Mouse (Mus musculus): ENCODE measurements around the gene Snrpn. TPM values are rescaled to one million over a fixed set of nuclear protein-coding genes. Genes with fewer than 3 reads are reported as not detected.

Snrpn gene
- total RNA-seq, 2 experiments from 2014 or later: 33.1 to 43.9 TPM

Other genes with a start within 250 kb of the Snrpn start
- 100 to 1,000 TPM; 111 to 135 TPM for gene Snurf, start 135.2 kb downstream of the Snrpn start, total RNA-seq (2021)
- gene Gm38393, start 135.2 kb downstream of the Snrpn start, total RNA-seq (2021): 1 to 10 TPM; 2.0 to 2.1 TPM